Mouse (Mus musculus): ENCODE results near the gene Cyb5r3. TPM values are rescaled to one million over a fixed set of nuclear protein-coding genes. Genes with fewer than 3 reads are reported as not detected.

The Cyb5r3 gene
- polyA plus RNA-seq, 1 experiment = 85.4 TPM

DNA sequence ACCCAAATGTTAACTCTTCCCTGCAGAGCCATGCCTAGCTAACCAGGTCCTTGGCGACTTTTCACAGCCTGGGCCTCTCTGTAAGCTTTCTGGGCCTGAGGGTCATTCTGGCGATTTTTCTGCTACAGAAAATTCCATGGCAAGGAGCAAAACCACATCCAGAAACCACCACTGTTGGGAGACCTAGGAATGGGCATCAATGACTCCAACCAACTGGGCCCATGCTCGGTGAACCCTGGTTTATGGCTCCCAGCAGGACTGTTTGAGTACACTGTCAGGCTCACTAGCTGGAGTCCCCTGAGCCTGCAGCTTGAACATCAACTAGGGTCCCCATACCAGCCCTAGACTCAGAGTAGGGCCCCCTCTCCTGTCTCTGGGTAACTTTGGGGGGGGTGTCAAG lies 4.1 kb downstream of the Cyb5r3 start:
- TF ChIP-seq POLR2A (IDR thresholded peaks at IDR 0.05; ENCODE audit: borderline replicate concordance, extremely low read depth, insufficient read depth, insufficient read length, poor library complexity, severe bottlenecking) = no peak
- DNase-seq (ENCODE audit: low read depth) = no peak

DNA sequence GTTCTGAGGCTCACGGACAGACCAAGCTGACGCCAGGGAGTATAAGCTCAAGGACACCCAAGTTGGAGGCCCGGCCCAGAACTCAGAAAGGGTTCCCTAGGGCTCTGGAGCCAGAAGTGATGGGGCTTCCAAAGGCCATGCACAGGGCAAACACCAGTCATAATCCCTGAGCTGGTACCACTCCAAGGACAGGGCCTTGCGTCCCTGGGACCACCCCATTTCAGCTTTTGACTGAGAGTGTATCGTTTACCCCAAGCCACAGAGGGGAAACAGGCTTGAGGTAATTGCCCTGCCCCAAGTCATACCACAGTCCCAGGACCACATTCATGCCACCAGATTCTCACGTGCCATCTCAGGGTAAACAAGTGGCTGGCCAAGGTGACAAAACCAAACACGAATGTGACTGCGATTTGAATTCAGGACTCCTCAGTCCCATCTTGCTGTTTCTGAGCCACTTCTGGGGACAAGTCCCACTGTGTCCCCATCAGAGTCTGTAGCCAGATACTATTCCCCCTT lies 4.8 kb downstream of the Cyb5r3 start:
- TF ChIP-seq POLR2A (IDR thresholded peaks at IDR 0.05; ENCODE audit: borderline replicate concordance, extremely low read depth, insufficient read depth, insufficient read length, poor library complexity, severe bottlenecking) (no peak), CTCF (IDR thresholded peaks at IDR 0.05; ENCODE audit: borderline replicate concordance, extremely low read depth, insufficient read depth, insufficient read length) (no peak)

DNA sequence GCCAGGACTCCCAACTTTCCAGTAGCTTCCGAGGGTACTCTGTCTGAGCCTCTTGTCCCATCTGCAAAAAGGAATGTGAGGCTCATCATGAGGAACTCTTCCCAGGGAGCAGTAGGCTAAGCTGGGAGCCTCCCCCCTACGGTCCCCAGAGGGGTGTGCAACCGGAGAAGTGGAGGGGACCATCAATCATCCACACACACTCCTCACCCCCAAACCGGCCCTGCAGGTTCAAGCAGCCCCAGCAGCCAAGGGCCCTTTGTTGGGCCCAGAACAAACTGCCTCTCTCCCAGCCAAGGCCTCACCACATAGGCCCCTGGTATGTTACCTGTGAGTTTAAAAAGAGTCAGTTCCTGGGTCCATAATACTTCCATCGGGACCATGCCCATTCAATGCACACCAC lies 5.3 kb downstream of the Cyb5r3 start:
- TF ChIP-seq CTCF (IDR thresholded peaks at IDR 0.05; ENCODE audit: borderline replicate concordance, extremely low read depth, insufficient read depth, insufficient read length) (no peak), POLR2A (IDR thresholded peaks at IDR 0.05; ENCODE audit: borderline replicate concordance, extremely low read depth, insufficient read depth, insufficient read length, poor library complexity, severe bottlenecking) (no peak)
- no peak for DNase-seq (ENCODE audit: low read depth)

More for the DNA sequence above, 4.8 kb downstream of the Cyb5r3 start:
- no peak for DNase-seq (ENCODE audit: low read depth)

DNA sequence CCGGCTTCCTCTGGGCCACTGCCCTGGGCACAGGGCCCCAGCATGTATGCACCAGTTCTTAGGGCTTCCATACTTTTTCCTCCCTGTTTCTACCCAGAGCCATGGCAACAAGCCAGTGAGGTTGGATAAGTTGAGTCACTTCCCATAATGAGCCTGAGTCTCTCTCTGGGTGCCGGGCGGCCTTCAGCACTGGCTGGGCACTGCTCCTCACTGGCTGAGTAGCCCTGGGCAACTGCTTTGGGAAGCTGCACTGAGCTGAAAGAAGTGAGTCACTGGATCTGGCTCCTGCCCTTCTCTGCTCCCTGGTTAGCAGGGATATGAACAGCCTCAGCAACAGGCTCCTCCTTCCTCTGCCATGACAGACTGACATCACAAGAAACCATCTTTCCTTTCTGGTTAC lies 5.8 kb downstream of the Cyb5r3 start:
- TF ChIP-seq POLR2A (IDR thresholded peaks at IDR 0.05; ENCODE audit: borderline replicate concordance, extremely low read depth, insufficient read depth, insufficient read length, poor library complexity, severe bottlenecking) = no peak
- no peak for TF ChIP-seq CTCF (IDR thresholded peaks at IDR 0.05; ENCODE audit: borderline replicate concordance, extremely low read depth, insufficient read depth, insufficient read length)
- peak; percentile 7 for DNase-seq (ENCODE audit: low read depth)

DNA sequence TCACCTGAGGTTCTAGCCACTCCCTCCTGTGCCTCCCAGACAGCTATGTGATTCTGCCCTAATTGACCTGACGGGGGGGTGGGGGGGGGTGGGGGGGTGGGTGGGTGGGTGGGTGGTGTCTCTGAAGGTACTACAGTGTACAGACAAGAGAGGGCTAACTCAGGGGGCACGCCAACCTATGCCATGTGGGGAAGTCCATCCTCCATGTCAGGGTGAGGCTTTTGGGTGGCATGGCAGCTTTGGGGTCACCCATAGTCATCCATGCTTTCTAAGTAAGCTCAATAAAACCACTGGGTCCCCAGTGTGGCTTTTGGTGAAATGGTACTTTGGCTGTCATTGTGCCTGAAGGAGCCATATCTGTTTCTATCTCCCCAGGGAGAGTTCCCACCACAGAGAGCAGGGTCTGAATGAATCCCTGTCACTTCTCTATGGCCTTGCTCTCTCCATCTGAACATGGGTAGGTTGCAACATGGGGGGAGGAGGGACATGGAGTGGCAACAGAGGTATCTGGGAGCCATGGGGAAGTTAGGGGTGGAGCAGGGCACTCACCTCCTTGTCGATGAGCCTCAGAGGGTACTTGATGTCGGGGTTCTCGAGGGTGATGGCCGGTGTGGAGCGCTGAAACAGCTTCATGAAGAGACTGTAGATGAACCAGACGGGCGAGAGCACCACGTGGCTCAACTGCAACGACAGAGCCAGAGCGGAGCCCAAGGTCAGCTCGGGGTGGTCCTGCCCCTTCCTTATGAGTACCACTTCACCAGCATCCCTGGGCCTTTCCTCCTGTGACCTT lies 6.7 kb downstream of the Cyb5r3 start:
- TF ChIP-seq POLR2A (IDR thresholded peaks at IDR 0.05; ENCODE audit: borderline replicate concordance, extremely low read depth, insufficient read depth, insufficient read length, poor library complexity, severe bottlenecking) (no peak), CTCF (IDR thresholded peaks at IDR 0.05; ENCODE audit: borderline replicate concordance, extremely low read depth, insufficient read depth, insufficient read length) (no peak)
- no peak for DNase-seq (ENCODE audit: low read depth)

DNA sequence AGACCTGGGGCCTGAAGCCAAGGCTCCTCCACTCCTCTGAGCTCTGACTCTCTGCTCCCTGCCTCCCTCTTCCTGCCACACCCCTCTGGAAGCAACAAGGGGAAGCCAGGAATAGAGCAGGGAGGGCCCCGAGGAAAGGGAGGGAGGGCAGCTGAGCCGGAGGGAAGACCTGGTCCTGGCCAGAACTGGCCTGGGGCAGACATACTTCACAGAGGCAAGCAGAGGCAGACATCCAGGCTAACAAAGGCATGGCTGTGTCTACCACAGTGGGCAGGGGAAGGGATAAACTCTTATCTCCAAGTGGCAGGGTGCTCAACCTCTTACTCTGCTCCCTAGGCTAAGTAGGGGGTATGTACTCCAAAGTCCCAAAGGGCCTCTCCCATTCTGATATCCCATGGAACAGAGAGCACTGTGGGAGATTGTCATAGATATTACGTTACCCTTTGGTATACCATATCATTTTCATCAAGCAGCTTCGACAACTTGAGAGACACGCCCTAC lies 7.4 kb downstream of the Cyb5r3 start:
- no peak for DNase-seq (ENCODE audit: low read depth)
- TF ChIP-seq CTCF (IDR thresholded peaks at IDR 0.05; ENCODE audit: borderline replicate concordance, extremely low read depth, insufficient read depth, insufficient read length) (no peak), POLR2A (IDR thresholded peaks at IDR 0.05; ENCODE audit: borderline replicate concordance, extremely low read depth, insufficient read depth, insufficient read length, poor library complexity, severe bottlenecking) (no peak)

DNA sequence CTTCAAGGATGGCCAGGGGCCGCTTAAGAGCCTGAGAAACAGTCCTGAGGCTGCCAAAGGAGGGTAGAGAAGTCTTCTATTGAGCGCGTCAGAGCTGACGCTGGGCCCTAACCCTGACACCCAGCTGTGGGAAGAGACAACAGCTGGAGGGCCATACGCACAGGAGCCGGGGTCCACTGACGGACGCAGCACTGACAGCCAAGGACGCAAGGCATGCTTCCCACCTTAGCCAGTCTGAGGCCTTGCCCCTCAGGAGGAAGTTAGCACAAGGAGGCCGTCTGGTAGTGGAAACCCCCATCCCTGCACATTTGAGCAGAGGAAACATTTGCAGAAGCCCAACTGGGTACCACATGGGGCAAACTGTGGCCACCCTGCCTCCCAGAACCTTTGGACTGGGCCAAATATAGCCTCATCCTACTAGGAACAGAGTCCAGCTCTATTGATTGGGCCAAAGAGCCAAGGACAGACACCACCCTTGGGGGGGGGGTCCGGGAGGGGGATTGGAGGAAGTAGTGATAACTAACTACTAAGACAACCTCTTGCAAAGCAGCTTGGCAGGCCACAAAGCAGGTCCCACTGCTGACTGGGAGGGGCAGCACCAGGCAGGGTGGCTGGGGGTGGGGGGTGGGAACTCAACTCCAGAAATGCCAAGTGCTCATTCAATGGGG lies 9.4 kb downstream of the Cyb5r3 start:
- no peak for DNase-seq (ENCODE audit: low read depth)
- no peak for TF ChIP-seq CTCF (IDR thresholded peaks at IDR 0.05; ENCODE audit: borderline replicate concordance, extremely low read depth, insufficient read depth, insufficient read length)
- TF ChIP-seq POLR2A (IDR thresholded peaks at IDR 0.05; ENCODE audit: borderline replicate concordance, extremely low read depth, insufficient read depth, insufficient read length, poor library complexity, severe bottlenecking) = no peak

DNA sequence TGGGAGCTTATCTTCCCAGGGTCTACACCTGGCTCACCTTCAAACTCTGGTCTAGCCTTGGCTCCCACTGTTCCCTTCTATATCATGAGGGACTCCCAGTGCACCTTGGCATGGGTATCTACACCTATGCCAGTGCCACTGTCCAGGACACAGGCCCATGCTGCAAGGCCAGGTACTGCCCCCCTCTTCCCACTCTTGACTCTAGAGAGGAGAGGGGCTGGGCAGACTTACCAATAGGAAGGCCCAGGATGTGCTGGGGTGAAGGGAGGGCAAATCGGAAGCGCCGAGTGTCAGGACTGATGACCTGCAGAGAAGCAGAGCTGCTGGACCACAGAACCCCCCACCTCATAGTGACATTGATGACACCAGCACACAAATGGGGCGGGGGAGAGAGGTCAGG lies 10.4 kb downstream of the Cyb5r3 start:
- no peak for DNase-seq (ENCODE audit: low read depth)
- TF ChIP-seq CTCF (IDR thresholded peaks at IDR 0.05; ENCODE audit: borderline replicate concordance, extremely low read depth, insufficient read depth, insufficient read length) (no peak), POLR2A (IDR thresholded peaks at IDR 0.05; ENCODE audit: borderline replicate concordance, extremely low read depth, insufficient read depth, insufficient read length, poor library complexity, severe bottlenecking) (no peak)

DNA sequence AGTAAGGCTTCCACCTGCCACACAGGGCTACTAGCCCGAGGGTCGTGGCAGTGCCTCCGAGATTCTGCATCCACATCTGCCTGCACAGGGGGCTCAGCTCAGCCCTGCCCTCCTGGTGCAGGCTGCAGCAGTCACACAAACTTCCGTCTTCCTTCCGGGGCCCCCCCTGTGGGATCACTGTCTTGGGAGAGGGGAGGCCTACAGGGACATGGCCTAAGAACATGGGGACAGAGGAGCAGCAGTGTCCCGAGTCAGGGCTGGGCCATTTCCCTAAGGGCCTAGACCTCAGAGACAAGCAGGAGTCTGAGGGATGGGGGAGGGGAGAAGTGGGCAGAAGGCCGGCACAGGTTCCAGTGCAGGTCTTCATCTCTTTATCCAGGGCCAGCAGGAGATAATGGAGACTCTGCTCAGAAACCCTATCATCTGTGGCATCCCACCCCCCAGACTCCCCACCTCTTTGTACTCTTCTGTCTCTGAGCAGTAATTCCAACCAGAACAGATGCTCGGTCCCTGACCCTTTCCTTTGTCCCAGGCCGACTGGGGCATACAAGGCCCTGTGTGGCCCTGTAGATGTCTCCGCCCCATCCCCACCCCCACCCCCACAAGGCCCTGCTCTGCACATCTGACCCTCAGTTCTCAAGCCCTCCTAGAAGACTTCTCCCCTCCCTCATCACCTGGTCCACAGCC lies 11.2 kb downstream of the Cyb5r3 start:
- DNase-seq (ENCODE audit: low read depth) = no peak
- TF ChIP-seq POLR2A (IDR thresholded peaks at IDR 0.05; ENCODE audit: borderline replicate concordance, extremely low read depth, insufficient read depth, insufficient read length, poor library complexity, severe bottlenecking) = no peak
- no peak for TF ChIP-seq CTCF (IDR thresholded peaks at IDR 0.05; ENCODE audit: borderline replicate concordance, extremely low read depth, insufficient read depth, insufficient read length)

DNA sequence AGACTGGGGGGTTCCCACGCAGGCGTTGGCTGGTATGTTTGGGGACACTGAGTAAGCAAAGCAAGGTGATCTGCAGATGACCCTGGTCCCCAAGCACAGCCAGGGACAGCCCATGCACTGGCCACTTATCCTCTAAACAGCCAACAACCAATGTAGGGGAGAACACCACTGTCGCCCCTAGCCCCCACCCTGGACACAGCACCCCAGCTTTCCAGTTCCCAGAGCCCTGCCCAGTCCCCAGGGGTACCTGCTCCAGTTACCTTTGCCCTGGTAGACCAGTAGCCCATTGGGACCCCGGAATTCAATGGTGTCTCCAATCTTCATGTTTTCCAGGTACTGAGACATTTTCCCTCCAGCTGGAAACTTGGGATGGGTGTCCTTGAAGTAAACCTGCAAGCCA lies 11.8 kb downstream of the Cyb5r3 start:
- no peak for TF ChIP-seq POLR2A (IDR thresholded peaks at IDR 0.05; ENCODE audit: borderline replicate concordance, extremely low read depth, insufficient read depth, insufficient read length, poor library complexity, severe bottlenecking)
- TF ChIP-seq CTCF (IDR thresholded peaks at IDR 0.05; ENCODE audit: borderline replicate concordance, extremely low read depth, insufficient read depth, insufficient read length) = no peak

DNA sequence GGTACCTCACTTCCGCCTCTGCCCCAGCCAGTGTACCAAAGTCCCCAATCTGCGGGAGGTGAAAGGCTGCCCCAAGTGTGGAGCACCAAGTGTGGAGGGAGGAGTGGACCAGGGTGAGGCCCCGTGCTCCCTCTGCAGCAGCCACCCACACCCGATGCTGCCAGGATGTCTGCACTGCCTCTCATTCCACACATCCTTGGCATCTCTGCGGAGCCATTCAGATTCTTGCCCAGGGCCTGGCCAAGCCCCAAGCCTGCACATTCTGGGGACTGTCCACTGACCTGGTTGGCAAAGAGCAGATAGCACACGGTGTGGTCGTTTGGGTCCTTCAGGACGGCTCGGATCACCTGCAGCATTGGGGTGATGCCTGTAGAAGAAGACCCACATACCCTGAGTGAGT lies 12.6 kb downstream of the Cyb5r3 start:
- TF ChIP-seq CTCF (IDR thresholded peaks at IDR 0.05; ENCODE audit: borderline replicate concordance, extremely low read depth, insufficient read depth, insufficient read length) (no peak), POLR2A (IDR thresholded peaks at IDR 0.05; ENCODE audit: borderline replicate concordance, extremely low read depth, insufficient read depth, insufficient read length, poor library complexity, severe bottlenecking) (no peak)

More for the DNA sequence above, 11.8 kb downstream of the Cyb5r3 start:
- DNase-seq (ENCODE audit: low read depth) = no peak

More for the DNA sequence above, 12.6 kb downstream of the Cyb5r3 start:
- DNase-seq (ENCODE audit: low read depth) = no peak

Data from brain, embryonic 14.5 days (tissue).